Mouse (Mus musculus): ENCODE data around the gene Pxn. TPM values are rescaled to one million over a fixed set of nuclear protein-coding genes. Genes with fewer than 3 reads are reported as not detected.

Pxn gene
- polyA plus RNA-seq, 1 experiment from 2014 or later: 56.1 TPM

GRCm38 (mm10) chr5:115479561-115479960 is 26.9 kb upstream of the Pxn start:
- Histone ChIP-seq H3K4me2 (no peak overlapping the region), H3K4me1 (peaks cover 38% of the 10 kb centered on the region), H3K27ac (no peak overlapping the region), H3K9ac (no peak overlapping the region), H3K27me3 (no peaks in the 10 kb centered on the region), H3K36me3 (peaks cover 13% of the 10 kb centered on the region; the same call in 1 of the 2 replicates), H3K9me3 (replicated peaks) (no peaks in the 10 kb centered on the region), H3K4me3 (replicated peaks) (no peak overlapping the region)
- 61% methylated on average over 15 of the region's 15 CpGs for WGBS
- ATAC-seq (replicated peaks; ENCODE audit: low FRiP score): no peak

- WGBS: 28% methylated on average over 27 of the region's 27 CpGs
- H3K4me1 ChIP-seq: peaks cover 43% of the 10 kb centered on the region
- H3K27ac ChIP-seq: no peak overlapping the region
- ATAC-seq (replicated peaks; ENCODE audit: low FRiP score): no peak
- peak overlapping the region; percentile 53 for H3K4me2 ChIP-seq
- no peaks in the 10 kb centered on the region for H3K27me3 ChIP-seq
- H3K9me3 ChIP-seq (replicated peaks): no peaks in the 10 kb centered on the region
- peaks cover 13% of the 10 kb centered on the region; the same call in 1 of the 2 replicates for H3K36me3 ChIP-seq
- no peak overlapping the region for H3K9ac ChIP-seq
- H3K4me3 ChIP-seq (replicated peaks): peak overlapping the region; percentile 25
Observed at GRCm38 (mm10) chr5:115480101-115480500, 26.4 kb upstream of the Pxn start.

GRCm38 (mm10) chr5:115482390-115483265 is 23.8 kb upstream of the Pxn start:
- no peak for ATAC-seq (replicated peaks; ENCODE audit: low FRiP score)
- Histone ChIP-seq H3K9me3 (replicated peaks) (no peaks in the 10 kb centered on the region), H3K36me3 (peaks cover 11% of the 10 kb centered on the region; the same call in 1 of the 2 replicates), H3K27ac (peak overlapping the region; percentile 4; the same call in 1 of the 2 replicates), H3K4me2 (peak overlapping the region; percentile 41), H3K4me3 (replicated peaks) (peak overlapping the region; percentile 22), H3K4me1 (peaks cover 40% of the 10 kb centered on the region), H3K9ac (peak overlapping the region; percentile 4; the same call in 1 of the 2 replicates), H3K27me3 (no peaks in the 10 kb centered on the region)
- 25% methylated on average over 38 of the region's 38 CpGs for WGBS

DNA sequence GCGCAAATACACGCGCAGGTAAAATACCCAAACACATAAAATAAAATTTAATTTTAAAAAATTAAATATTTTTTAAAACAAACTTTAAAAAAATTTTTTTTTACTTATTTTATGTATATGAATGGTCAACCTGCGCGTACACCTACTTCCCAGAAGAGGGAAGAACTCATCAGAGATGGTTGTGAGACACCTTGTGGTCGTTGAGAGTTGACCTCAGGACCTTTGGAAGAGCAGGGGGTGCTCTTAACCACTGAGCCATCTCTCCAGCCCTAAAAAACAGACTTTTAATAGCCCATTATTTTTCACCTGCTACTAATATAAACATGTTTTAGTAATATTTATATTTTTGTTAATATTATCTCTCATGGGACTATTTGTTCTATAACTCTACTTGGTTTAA is 23.1 kb upstream of the Pxn start:
- Histone ChIP-seq H3K9ac (no peak overlapping the region), H3K27ac (no peak overlapping the region), H3K4me2 (peak overlapping the region; percentile 41; the same call in 1 of the 2 replicates), H3K4me1 (peaks cover 40% of the 10 kb centered on the region), H3K36me3 (peaks cover 5% of the 10 kb centered on the region; the same call in 1 of the 2 replicates), H3K4me3 (replicated peaks) (peak overlapping the region; percentile 22; the same call in 1 of the 2 replicates), H3K27me3 (no peaks in the 10 kb centered on the region), H3K9me3 (replicated peaks) (no peaks in the 10 kb centered on the region)
- ATAC-seq (replicated peaks; ENCODE audit: low FRiP score): no peak
- WGBS: 32% methylated on average over 6 of the region's 6 CpGs

GRCm38 (mm10) chr5:115483947-115484920 is 22.2 kb upstream of the Pxn start, which contains the start of gene Sirt4:
Gene Sirt4, minus strand, starts transcription at chr5:115484725.
- H3K4me1 ChIP-seq: peaks cover 45% of the 10 kb centered on the region
- H3K9me3 ChIP-seq (replicated peaks): no peaks in the 10 kb centered on the region
- peak; percentile 86 for ATAC-seq (replicated peaks; ENCODE audit: low FRiP score)
- 7% methylated on average over 30 of the region's 30 CpGs for WGBS
- peaks cover 5% of the 10 kb centered on the region; the same call in 1 of the 2 replicates for H3K36me3 ChIP-seq
- H3K9ac ChIP-seq: peak within 1 kb of the TSS; percentile 52
- H3K4me2 ChIP-seq: peak within 1 kb of the TSS; percentile 70
- H3K27me3 ChIP-seq: no peaks in the 10 kb centered on the region
- peak within 1 kb of the TSS; percentile 85 for H3K27ac ChIP-seq
- peak within 1 kb of the TSS; percentile 49 for H3K4me3 ChIP-seq (replicated peaks)

DNA sequence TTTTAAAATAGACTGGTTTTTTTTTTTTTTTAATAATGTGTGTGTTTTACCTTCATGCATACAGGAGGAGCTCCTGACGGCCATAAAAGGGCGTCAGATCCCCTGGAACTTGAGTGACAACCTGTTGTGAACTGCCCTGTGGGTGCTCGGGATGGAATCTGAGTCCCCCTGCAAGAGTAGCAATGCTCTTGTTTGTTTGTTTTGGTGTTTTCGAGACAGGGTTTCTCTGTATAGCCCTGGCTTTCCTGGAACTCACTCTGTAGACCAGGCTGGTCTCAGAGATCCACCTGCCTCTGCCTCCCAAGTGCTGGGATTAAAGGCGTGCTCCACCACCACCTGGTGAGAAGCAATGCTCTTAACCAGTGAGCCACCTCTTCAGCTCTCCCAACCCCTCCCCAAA is 21.5 kb upstream of the Pxn start:
- ATAC-seq (replicated peaks; ENCODE audit: low FRiP score): no peak
- no peaks in the 10 kb centered on the region for H3K9me3 ChIP-seq (replicated peaks)
- 65% methylated on average over 5 of the region's 5 CpGs for WGBS
- peak overlapping the region; percentile 49 for H3K4me3 ChIP-seq (replicated peaks)
- H3K27me3 ChIP-seq: no peaks in the 10 kb centered on the region
- H3K9ac ChIP-seq: no peak overlapping the region
- peak overlapping the region; percentile 85 for H3K27ac ChIP-seq
- H3K36me3 ChIP-seq: no peaks in the 10 kb centered on the region
- H3K4me2 ChIP-seq: peak overlapping the region; percentile 70
- peaks cover 44% of the 10 kb centered on the region for H3K4me1 ChIP-seq

DNA sequence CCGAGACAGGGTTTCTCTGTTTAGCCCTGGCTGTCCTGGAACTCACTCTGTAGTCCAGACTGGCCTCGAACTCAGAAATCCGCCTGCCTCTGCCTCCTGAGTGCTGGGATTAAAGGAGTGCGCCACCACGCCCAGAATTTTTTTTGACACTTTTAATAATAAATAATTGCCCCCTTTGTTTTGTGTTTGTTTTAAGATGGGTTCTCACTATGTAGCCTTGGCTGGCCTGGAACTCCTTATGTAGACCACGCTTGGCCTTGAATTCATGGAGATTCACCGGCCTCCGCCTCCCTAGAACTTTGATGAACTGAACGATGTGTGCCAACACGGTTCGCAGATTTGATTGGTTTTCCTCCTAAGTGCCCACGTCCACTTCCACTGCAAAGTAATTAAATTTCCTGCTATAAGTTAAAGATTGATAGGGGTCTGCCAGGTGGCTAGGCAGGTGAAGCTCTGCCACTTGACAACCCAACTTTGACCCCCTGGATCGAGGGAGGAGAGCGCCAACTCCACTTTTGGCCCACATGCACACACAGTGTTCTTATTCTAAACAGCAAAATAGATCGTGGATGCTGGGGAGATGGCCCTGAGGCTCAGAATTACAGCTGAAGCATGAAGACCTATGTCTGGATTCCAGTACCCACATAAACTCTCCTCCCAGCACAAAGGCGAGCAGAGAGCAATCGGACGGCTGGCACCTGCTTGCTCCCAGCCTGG is 20.8 kb upstream of the Pxn start:
- H3K36me3 ChIP-seq: no peaks in the 10 kb centered on the region
- WGBS: 64% methylated on average over 18 of the region's 18 CpGs
- no peak overlapping the region for H3K4me3 ChIP-seq (replicated peaks)
- no peak overlapping the region for H3K4me2 ChIP-seq
- H3K9me3 ChIP-seq (replicated peaks): no peaks in the 10 kb centered on the region
- ATAC-seq (replicated peaks; ENCODE audit: low FRiP score): no peak
- H3K9ac ChIP-seq: no peak overlapping the region
- no peaks in the 10 kb centered on the region for H3K27me3 ChIP-seq
- H3K27ac ChIP-seq: peak overlapping the region; percentile 54
- peaks cover 39% of the 10 kb centered on the region for H3K4me1 ChIP-seq

- Histone ChIP-seq H3K9me3 (replicated peaks) (no peaks in the 10 kb centered on the region), H3K4me2 (no peak overlapping the region), H3K36me3 (no peaks in the 10 kb centered on the region), H3K4me3 (replicated peaks) (no peak overlapping the region), H3K4me1 (peaks cover 48% of the 10 kb centered on the region), H3K27me3 (no peaks in the 10 kb centered on the region), H3K9ac (no peak overlapping the region), H3K27ac (no peak overlapping the region)
- WGBS: 47% methylated on average over 4 of the region's 4 CpGs
- no peak for ATAC-seq (replicated peaks; ENCODE audit: low FRiP score)
Observed at GRCm38 (mm10) chr5:115486726-115487125, 19.8 kb upstream of the Pxn start.

- Histone ChIP-seq H3K4me2 (no peak overlapping the region), H3K4me3 (replicated peaks) (no peak overlapping the region), H3K27ac (no peak overlapping the region), H3K4me1 (peaks cover 50% of the 10 kb centered on the region), H3K36me3 (no peaks in the 10 kb centered on the region), H3K9ac (no peak overlapping the region), H3K9me3 (replicated peaks) (no peaks in the 10 kb centered on the region), H3K27me3 (no peaks in the 10 kb centered on the region)
- WGBS: 86% methylated on average over 8 of the region's 8 CpGs
- ATAC-seq (replicated peaks; ENCODE audit: low FRiP score): no peak
Observed at GRCm38 (mm10) chr5:115487353-115487752, 19.1 kb upstream of the Pxn start.

- WGBS: 76% methylated on average over 9 of the region's 9 CpGs
- peak overlapping the region; percentile 100; the same call in 1 of the 2 replicates for H3K27ac ChIP-seq
- H3K36me3 ChIP-seq: no peaks in the 10 kb centered on the region
- no peak for ATAC-seq (replicated peaks; ENCODE audit: low FRiP score)
- no peak overlapping the region for H3K4me3 ChIP-seq (replicated peaks)
- H3K4me2 ChIP-seq: 0 out of 2 replicates have a peak overlapping the region, but pooled peaks have one; percentile 57
- no peaks in the 10 kb centered on the region for H3K9me3 ChIP-seq (replicated peaks)
- H3K4me1 ChIP-seq: peaks cover 43% of the 10 kb centered on the region
- no peak overlapping the region for H3K9ac ChIP-seq
- H3K27me3 ChIP-seq: no peaks in the 10 kb centered on the region
Observed at GRCm38 (mm10) chr5:115487942-115488580, 18.4 kb upstream of the Pxn start.
